8 mouse cellular contexts compared by ENCODE assay signal in genomic region chr10:88200541-88200940, GRCm38 (mm10). TPM values are rescaled to one million over a fixed set of nuclear protein-coding genes. Genes with fewer than 3 reads are reported as not detected.
DNase-seq lines count a peak whose midpoint lies in the region; ATAC-seq and TF ChIP-seq lines count a peak whose summit lies in the region.

No protein-coding gene starts in this region.

- H3K9me3 ChIP-seq in embryonic facial prominence, embryonic 13.5 days: no peaks in the 10 kb centered on the region
- no peaks in the 10 kb centered on the region for H3K9me3 ChIP-seq in hindbrain, embryonic 15.5 days
- no peaks in the 10 kb centered on the region for H3K9me3 ChIP-seq in midbrain, embryonic 14.5 days (ENCODE audit: control insufficient read depth, low read length)

- no peak overlapping the region for H3K9ac ChIP-seq in embryonic facial prominence, embryonic 13.5 days
- H3K9ac ChIP-seq in hindbrain, embryonic 15.5 days: 0 out of 2 replicates have a peak overlapping the region, but pooled peaks have one; percentile 4
- peak overlapping the region; percentile 84; the same call in 1 of the 2 replicates for H3K9ac ChIP-seq in midbrain, embryonic 14.5 days (replicated peaks; ENCODE audit: low read length)

- H3K27ac ChIP-seq in layer of hippocampus, adult 2 months: peak overlapping the region; percentile 93
- no peak overlapping the region for H3K27ac ChIP-seq in embryonic facial prominence, embryonic 13.5 days
- no peak overlapping the region for H3K27ac ChIP-seq in hindbrain, embryonic 15.5 days (replicated peaks)
- no peak overlapping the region for H3K27ac ChIP-seq in midbrain, embryonic 14.5 days (replicated peaks; ENCODE audit: low read depth, low read length)

- H3K4me2 ChIP-seq in embryonic facial prominence, embryonic 13.5 days: peak overlapping the region; percentile 64
- peak overlapping the region; percentile 70 for H3K4me2 ChIP-seq in hindbrain, embryonic 15.5 days
- H3K4me2 ChIP-seq in midbrain, embryonic 14.5 days (ENCODE audit: low read length): peak overlapping the region; percentile 66

- peaks cover 7% of the 10 kb centered on the region for H3K36me3 ChIP-seq in embryonic facial prominence, embryonic 13.5 days
- peaks cover 2% of the 10 kb centered on the region; the same call in 1 of the 2 replicates for H3K36me3 ChIP-seq in hindbrain, embryonic 15.5 days
- H3K36me3 ChIP-seq in midbrain, embryonic 14.5 days (ENCODE audit: control insufficient read depth, insufficient read depth, low read length): peaks cover 7% of the 10 kb centered on the region; the same call in 1 of the 2 replicates

- H3K4me3 ChIP-seq in layer of hippocampus, adult 2 months: peak overlapping the region; percentile 89
- peak overlapping the region; percentile 56 for H3K4me3 ChIP-seq in embryonic facial prominence, embryonic 13.5 days
- peak overlapping the region; percentile 59 for H3K4me3 ChIP-seq in hindbrain, embryonic 15.5 days
- peak overlapping the region; percentile 66 for H3K4me3 ChIP-seq in midbrain, embryonic 14.5 days (replicated peaks; ENCODE audit: low read depth, low read length)

- TF ChIP-seq CTCF in layer of hippocampus, adult 2 months (conservative IDR thresholded peaks at IDR 0.05): no peak

- H3K4me1 ChIP-seq in embryonic facial prominence, embryonic 13.5 days: peaks cover 5% of the 10 kb centered on the region
- peaks cover 5% of the 10 kb centered on the region for H3K4me1 ChIP-seq in hindbrain, embryonic 15.5 days (replicated peaks)
- peaks cover 4% of the 10 kb centered on the region for H3K4me1 ChIP-seq in midbrain, embryonic 14.5 days (ENCODE audit: control insufficient read depth, insufficient read depth, low read length)

- no peak for DNase-seq in layer of hippocampus, adult 2 months (ENCODE audit: low spot score in 2 of 2)
- no peak for DNase-seq in layer of hippocampus, adult 11-12 months (ENCODE audit: low spot score)
- DNase-seq in midbrain, embryonic 14.5 days: no peak
- DNase-seq in gastrocnemius, adult 8-10 months (ENCODE audit: low spot score in 2 of 2): no peak
- no peak for DNase-seq in spleen, adult 18-20 months
- DNase-seq in T-cell, adult 2 months (ENCODE audit: low spot score): no peak

- 0 out of 2 replicates have a peak, but pooled peaks have one; percentile 57 for ATAC-seq in embryonic facial prominence, embryonic 13.5 days (ENCODE audit: insufficient number of reproducible peaks, insufficient read depth, low FRiP score, low TSS enrichment, low read depth)
- ATAC-seq in hindbrain, embryonic 15.5 days (ENCODE audit: low FRiP score, low read depth): peak; percentile 62
- peak; percentile 46 for ATAC-seq in midbrain, embryonic 14.5 days (ENCODE audit: low FRiP score, low TSS enrichment)

- H3K27me3 ChIP-seq in embryonic facial prominence, embryonic 13.5 days: no peaks in the 10 kb centered on the region
- H3K27me3 ChIP-seq in hindbrain, embryonic 15.5 days: no peaks in the 10 kb centered on the region
- H3K27me3 ChIP-seq in midbrain, embryonic 14.5 days (ENCODE audit: control insufficient read depth, insufficient read depth, low read length): no peaks in the 10 kb centered on the region

- 18% methylated on average over 4 of the region's 4 CpGs for WGBS in embryonic facial prominence, embryonic 13.5 days
- WGBS in hindbrain, embryonic 15.5 days: 16% methylated on average over 4 of the region's 4 CpGs
- WGBS in midbrain, embryonic 14.5 days: 20% methylated on average over 4 of the region's 4 CpGs

RNA-seq across cellular contexts. Expression of gene Washc3, which starts 0.4 kb away (rescaled TPM):
- 10 to 100 TPM; 23.8 to 26.8 TPM for total RNA-seq in layer of hippocampus, adult 2 months (2021)
- 56.2 and 64.1 TPM in 2 replicates for polyA plus RNA-seq in embryonic facial prominence, embryonic 13.5 days (2015; fragmentation: Nextera tagmentation; extraction: Ambion mirVana)
- 39.2 and 40.9 TPM in 2 replicates for polyA plus RNA-seq in hindbrain, embryonic 15.5 days (2015; fragmentation: Nextera tagmentation; extraction: Ambion mirVana)
- 44.3 and 45.5 TPM in 2 replicates for polyA plus RNA-seq in midbrain, embryonic 14.5 days (2014; fragmentation: Nextera tagmentation; extraction: Ambion mirVana)
- 10 to 100 TPM; 26.3 to 30.1 (median 27.5) TPM for total RNA-seq in gastrocnemius, adult 8-10 months (2022)

RNA-seq across cellular contexts. Expression of gene Nup37, which starts 53.7 kb away (rescaled TPM):
- total RNA-seq in layer of hippocampus, adult 2 months (2021): 1 to 10 TPM; 8.0 to 8.4 TPM
- polyA plus RNA-seq in embryonic facial prominence, embryonic 13.5 days (2015; fragmentation: Nextera tagmentation; extraction: Ambion mirVana): 90.8 and 95.3 TPM in 2 replicates
- polyA plus RNA-seq in hindbrain, embryonic 15.5 days (2015; fragmentation: Nextera tagmentation; extraction: Ambion mirVana): 25.2 and 28.2 TPM in 2 replicates
- polyA plus RNA-seq in midbrain, embryonic 14.5 days (2014; fragmentation: Nextera tagmentation; extraction: Ambion mirVana): 29.7 and 37.6 TPM in 2 replicates
- total RNA-seq in gastrocnemius, adult 8-10 months (2022): 1 to 10 TPM; 3.3 to 6.8 (median 6.4) TPM

RNA-seq across cellular contexts. Expression of gene Parpbp, which starts 53.8 kb away (rescaled TPM):
- total RNA-seq in layer of hippocampus, adult 2 months (2021): under 1 TPM; 0.59 to 0.64 TPM
- polyA plus RNA-seq in embryonic facial prominence, embryonic 13.5 days (2015; fragmentation: Nextera tagmentation; extraction: Ambion mirVana): 10.6 and 11.9 TPM in 2 replicates
- polyA plus RNA-seq in hindbrain, embryonic 15.5 days (2015; fragmentation: Nextera tagmentation; extraction: Ambion mirVana): 2.5 and 2.9 TPM in 2 replicates
- polyA plus RNA-seq in midbrain, embryonic 14.5 days (2014; fragmentation: Nextera tagmentation; extraction: Ambion mirVana): 2.0 and 3.5 TPM in 2 replicates
- total RNA-seq in gastrocnemius, adult 8-10 months (2022): not detected
